Mouse (Mus musculus) stomach, postnatal 0 days (tissue): ENCODE measurements around the gene Ift20.

Experiments
- CTCF ChIP-seq: IDR thresholded peaks from 2 replicates; pipeline ENCODE4 v1.5.1; 2016; ENCODE audit warnings: antibody characterized with exemption, low read depth, mild to moderate bottlenecking, moderate library complexity
- EP300 ChIP-seq: optimal IDR thresholded peaks from 2 replicates; pipeline ENCODE3; 2016; ENCODE audit warnings: antibody characterized with exemption

- no peak for TF ChIP-seq CTCF
- no peak for TF ChIP-seq EP300
Observed at GRCm38 (mm10) chr11:78567614-78568013, 31.5 kb downstream of the Ift20 start.
